Mouse (Mus musculus) liver, embryonic 14.5 days (tissue): ENCODE data around the gene Ccm2. TPM values are rescaled to one million over a fixed set of nuclear protein-coding genes. Genes with fewer than 3 reads are reported as not detected.
A peak's percentile ranks its signal among the peaks of the same experiment; 100 is the strongest.
"Not testable (repeated sequence)": the region's sequence is repeated elsewhere in the genome, so short reads cannot be mapped to it uniquely, and the experiment has no call there.

Experiments
- ATAC-seq: fragments of 200-750 bp; cut with Nextera tagmentation; 2 replicates; pipeline ENCODE4 v1.8.0; 2017; ENCODE audit warnings: moderate number of reproducible peaks, mild to moderate bottlenecking, moderate library complexity; ENCODE audit not compliant: insufficient read depth
- DNase-seq, 3 experiments: peaks; one replicate each; pipeline ENCODE4 v3.0.0-alpha.2; 2012 to 2013; ENCODE audit warnings: low read depth in 3 of 3, low spot score in 3 of 3
- H3K27ac ChIP-seq: fragments of 300-500 bp; sonication (generic); 2 replicates; pipeline ENCODE4 v1.5.1; 2014; ENCODE audit warnings: moderate library complexity, mild to moderate bottlenecking, control low read depth, inconsistent platforms
- H3K27me3 ChIP-seq: fragments of 300-500 bp; sonication (generic); 2 replicates; pipeline ENCODE4 v1.6.1; 2014; ENCODE audit warnings: mild to moderate bottlenecking, low read length, moderate library complexity; ENCODE audit not compliant: control insufficient read depth, insufficient read depth
- H3K36me3 ChIP-seq: fragments of 300-500 bp; sonication (generic); replicated peaks from 2 replicates; pipeline ENCODE4 v1.6.1; 2014; ENCODE audit warnings: low read depth; ENCODE audit not compliant: control insufficient read depth, insufficient read depth
- H3K4me1 ChIP-seq, 2 experiments: fragments of 200-500 bp in 1 of 2; fragments of 300-500 bp in 1 of 2; sonication (generic) in 1 of 2; replicated peaks; 2 replicates each; pipeline ENCODE4 v1.6.1; 2012 to 2014; ENCODE audit warnings: antibody characterized with exemption in 1 of 2, inconsistent platforms in 1 of 2, low read length in 1 of 2; ENCODE audit not compliant: control insufficient read depth in 2 of 2, insufficient read depth in 2 of 2
- H3K4me2 ChIP-seq: fragments of 300-500 bp; sonication (generic); 2 replicates; pipeline ENCODE4 v1.6.1; 2014; ENCODE audit warnings: low read depth, mild to moderate bottlenecking, control low read depth, moderate library complexity
- H3K4me3 ChIP-seq, 2 experiments: fragments of 200-500 bp in 1 of 2; fragments of 300-500 bp in 1 of 2; sonication (generic) in 1 of 2; 2 replicates each; pipeline ENCODE4 v1.5.1; 2012 to 2014; ENCODE audit warnings: low read depth in 2 of 2, low read length in 2 of 2, mild to moderate bottlenecking in 2 of 2, control low read depth in 1 of 2, inconsistent platforms in 1 of 2, moderate library complexity in 1 of 2; ENCODE audit not compliant: insufficient read depth in 1 of 2
- H3K9ac ChIP-seq: fragments of 300-500 bp; sonication (generic); replicated peaks from 2 replicates; pipeline ENCODE4 v1.6.1; 2014; ENCODE audit warnings: mild to moderate bottlenecking, control low read depth, moderate library complexity
- H3K9me3 ChIP-seq: fragments of 300-500 bp; sonication (generic); 2 replicates; pipeline ENCODE4 v1.6.1; 2016; ENCODE audit warnings: low read length, mixed read lengths; ENCODE audit not compliant: control insufficient read depth
- CTCF ChIP-seq: IDR thresholded peaks from 2 replicates; pipeline ENCODE4 v1.5.1; 2016; ENCODE audit warnings: antibody characterized with exemption, low read depth, control low read depth
- EP300 ChIP-seq: IDR thresholded peaks from 2 replicates; pipeline ENCODE4 v1.6.1; 2016; ENCODE audit warnings: antibody characterized with exemption, low read depth
- whole genome bisulfite sequencing: fragments of 180-500 bp; shearing (Covaris S2); extraction: QIAGEN DNeasy Blood & Tissue Kit; methylation state at CpG from one replicate; pipeline ENCODE4 v1.1.7; 2014; ENCODE audit not compliant: insufficient replicate concordance; 5-methylcytosine and 5-hydroxymethylcytosine counted together
- polyA plus RNA-seq, 2 experiments: library from polyadenylated mRNA; depleted of rRNA in 1 of 2; stranded (reverse) in 1 of 2; unstranded in 1 of 2; fragments of >200 nt; fragmentation: Nextera tagmentation in 1 of 2; extraction: Ambion mirVana in 1 of 2; gene quantifications; 2 replicates each; pipeline versions ENCODE4 v1.2.1 to v1.2.3; 2012 to 2014

Ccm2 gene
- polyA plus RNA-seq, 2 experiments, result 33.1 to 39.4 TPM

GRCm38 (mm10) chr11:6522782-6523525 is 23.7 kb upstream of the Ccm2 start:
- TF ChIP-seq EP300 (no peak), CTCF (no peak)
- Histone ChIP-seq H3K4me1 (peaks cover 0 to 10% of the 10 kb centered on the region in 2 experiments; a peak in 3 of 4 replicates), H3K27me3 (no peaks in the 10 kb centered on the region), H3K27ac (no peak overlapping the region), H3K36me3 (peaks cover 30% of the 10 kb centered on the region), H3K9me3 (no peaks in the 10 kb centered on the region), H3K9ac (no peak overlapping the region), H3K4me2 (no peak overlapping the region), H3K4me3 (no peak overlapping the region)
- WGBS, result 55% methylated on average over 9 of the region's 9 CpGs
- ATAC-seq, result no peak
- DNase-seq, result no peak

- ATAC-seq (no peak), DNase-seq (no peak)
- Histone ChIP-seq H3K27ac (no peak overlapping the region), H3K9me3 (no peaks in the 10 kb centered on the region), H3K27me3 (no peaks in the 10 kb centered on the region), H3K4me3 (no peak overlapping the region), H3K4me2 (no peak overlapping the region), H3K36me3 (peaks cover 30% of the 10 kb centered on the region), H3K9ac (no peak overlapping the region), H3K4me1 (peaks cover 0 to 10% of the 10 kb centered on the region in 2 experiments; a peak in 3 of 4 replicates)
- TF ChIP-seq EP300 (no peak), CTCF (peak; percentile 45)
- WGBS, result 33% methylated on average over 1 of the region's 1 CpGs
These were observed 23.0 kb upstream of the Ccm2 start for GRCm38 (mm10) chr11:6523662-6524088.

GRCm38 (mm10) chr11:6524165-6524879 is 22.4 kb upstream of the Ccm2 start:
- H3K27ac ChIP-seq, result no peak overlapping the region
- H3K9me3 ChIP-seq, result no peaks in the 10 kb centered on the region
- no peak overlapping the region for H3K9ac ChIP-seq
- H3K36me3 ChIP-seq, result peaks cover 30% of the 10 kb centered on the region
- H3K4me3 ChIP-seq, result no peak overlapping the region
- H3K27me3 ChIP-seq, result no peaks in the 10 kb centered on the region
- 73% methylated on average over 8 of the region's 8 CpGs for WGBS
- ATAC-seq, result no peak
- H3K4me1 ChIP-seq, result peaks cover 3 to 15% of the 10 kb centered on the region in 2 experiments; a peak in 3 of 4 replicates
- TF ChIP-seq EP300, result no peak
- no peak for TF ChIP-seq CTCF
- no peak overlapping the region for H3K4me2 ChIP-seq
- DNase-seq, result no peak

GRCm38 (mm10) chr11:6524880-6525238 is 21.8 kb upstream of the Ccm2 start:
- peaks cover 3 to 12% of the 10 kb centered on the region in 2 experiments; a peak in 3 of 4 replicates for H3K4me1 ChIP-seq
- no peak for ATAC-seq
- H3K9ac ChIP-seq, result no peak overlapping the region
- H3K27ac ChIP-seq, result no peak overlapping the region
- H3K4me2 ChIP-seq, result no peak overlapping the region
- no peak overlapping the region for H3K4me3 ChIP-seq
- H3K9me3 ChIP-seq, result no peaks in the 10 kb centered on the region
- H3K27me3 ChIP-seq, result no peaks in the 10 kb centered on the region
- no peak for DNase-seq
- TF ChIP-seq CTCF, result no peak
- no peak for TF ChIP-seq EP300
- 75% methylated on average over 4 of the region's 4 CpGs for WGBS
- peaks cover 30% of the 10 kb centered on the region for H3K36me3 ChIP-seq

GRCm38 (mm10) chr11:6525241-6525640 is 21.4 kb upstream of the Ccm2 start:
- Histone ChIP-seq H3K36me3 (peaks cover 30% of the 10 kb centered on the region), H3K4me2 (no peak overlapping the region), H3K27ac (no peak overlapping the region), H3K4me3 (no peak overlapping the region), H3K9me3 (no peaks in the 10 kb centered on the region), H3K9ac (no peak overlapping the region), H3K4me1 (peaks cover 3 to 11% of the 10 kb centered on the region in 2 experiments; a peak in 3 of 4 replicates), H3K27me3 (no peaks in the 10 kb centered on the region)
- no peak for TF ChIP-seq CTCF
- no peak for TF ChIP-seq EP300
- DNase-seq, result no peak
- 81% methylated on average over 1 of the region's 1 CpGs for WGBS
- ATAC-seq, result no peak

GRCm38 (mm10) chr11:6526526-6527255 is 20.0 kb upstream of the Ccm2 start:
- H3K36me3 ChIP-seq, result peaks cover 30% of the 10 kb centered on the region
- H3K4me2 ChIP-seq, result peak overlapping the region; percentile 95
- not testable (repeated sequence) for ATAC-seq, H3K9me3 ChIP-seq, H3K27me3 ChIP-seq, DNase-seq
- H3K4me3 ChIP-seq, result peak overlapping the region; percentile 63 to 77
- peaks cover 3 to 11% of the 10 kb centered on the region in 2 experiments; a peak in 3 of 4 replicates for H3K4me1 ChIP-seq
- whole genome bisulfite sequencing, result 11% methylated on average over 11 of the region's 16 CpGs
- H3K9ac ChIP-seq, result peak overlapping the region; percentile 94
- H3K27ac ChIP-seq, result peak overlapping the region; percentile 74
